In the genomic region with DNA sequence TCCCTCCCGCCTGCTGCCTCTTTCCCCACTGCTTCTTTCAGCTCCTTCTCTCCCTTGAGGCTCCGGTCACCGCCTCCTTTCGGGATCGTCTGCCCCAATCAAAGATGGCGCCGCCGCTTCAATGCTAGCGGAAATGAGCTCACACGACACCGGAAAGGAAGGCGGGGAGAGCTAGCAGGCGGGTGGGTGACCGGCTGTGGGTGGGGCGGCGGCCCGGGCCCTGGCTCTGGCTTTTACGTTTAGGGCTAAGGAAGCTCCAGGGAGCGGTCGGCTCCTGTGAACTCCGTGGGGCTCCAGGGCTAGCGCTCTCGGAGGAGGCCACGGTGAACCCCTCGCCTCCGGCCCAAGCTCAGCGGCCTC, we compare ENCODE assay signal across 8 mouse cellular contexts. TPM values are rescaled to one million over a fixed set of nuclear protein-coding genes. Genes with fewer than 3 reads are reported as not detected.
DNase-seq lines count a peak whose midpoint lies in the region; ATAC-seq and TF ChIP-seq lines count a peak whose summit lies in the region.

A gene (plus strand): TSS at position 171 of the 360 bp plus-strand sequence.

- WGBS in forebrain, postnatal 0 days, result under 1% methylated on average over 26 of the region's 27 CpGs
- WGBS in lung, embryonic 15.5 days, result under 1% methylated on average over 27 of the region's 27 CpGs

- TF ChIP-seq CTCF in G1E (IDR thresholded peaks at IDR 0.05; ENCODE audit: low read depth, low read length), result no peak
- TF ChIP-seq CTCF in forebrain, postnatal 0 days (IDR thresholded peaks at IDR 0.05; ENCODE audit: low read depth), result no peak

- H3K4me1 ChIP-seq in G1E (ENCODE audit: insufficient read depth, low read depth, low read length), result peaks cover 21% of the 10 kb centered on the region
- peaks cover 11% of the 10 kb centered on the region; the same call in 1 of the 2 replicates for H3K4me1 ChIP-seq in forebrain, postnatal 0 days (ENCODE audit: insufficient read depth)
- H3K4me1 ChIP-seq in lung, embryonic 15.5 days, result peaks cover 26% of the 10 kb centered on the region

- peak; percentile 91 for ATAC-seq in G1E (ENCODE audit: extremely low read depth, insufficient number of reproducible peaks, low FRiP score, poor library complexity, severe bottlenecking)
- peak; percentile 98 for ATAC-seq in forebrain, postnatal 0 days
- ATAC-seq in lung, embryonic 15.5 days (ENCODE audit: borderline replicate concordance, extremely low read depth, low FRiP score, low TSS enrichment), result peak; percentile 91

- DNase-seq in G1E (ENCODE audit: low spot score), result peak; percentile 94
- DNase-seq in cerebellum, adult 18-20 months, result peak; percentile 96 to 97
- DNase-seq in forebrain, postnatal 0 days, result peak; percentile 97
- peak; percentile 98 for DNase-seq in heart, postnatal 4 days
- DNase-seq in layer of hippocampus, adult 8-10 months (ENCODE audit: low spot score in 2 of 2), result peak; percentile 94
- DNase-seq in ovary, adult 18-20 months (ENCODE audit: low spot score), result peak; percentile 95
- peak; percentile 95 for DNase-seq in thymus, postnatal 0 days (ENCODE audit: low spot score)

- H3K9me3 ChIP-seq in G1E (replicated peaks), result no peaks in the 10 kb centered on the region
- H3K9me3 ChIP-seq in forebrain, postnatal 0 days (ENCODE audit: low read length), result no peaks in the 10 kb centered on the region
- no peaks in the 10 kb centered on the region for H3K9me3 ChIP-seq in lung, embryonic 15.5 days

- peaks cover 10% of the 10 kb centered on the region for H3K36me3 ChIP-seq in G1E (replicated peaks)
- H3K36me3 ChIP-seq in forebrain, postnatal 0 days (ENCODE audit: insufficient read depth), result no peaks in the 10 kb centered on the region
- no peaks in the 10 kb centered on the region for H3K36me3 ChIP-seq in lung, embryonic 15.5 days

- peak within 1 kb of the TSS; percentile 82 for H3K27ac ChIP-seq in forebrain, postnatal 0 days (ENCODE audit: low read depth, low read length)
- H3K27ac ChIP-seq in lung, embryonic 15.5 days, result peak within 1 kb of the TSS; percentile 92

- peak within 1 kb of the TSS; percentile 78 for H3K9ac ChIP-seq in forebrain, postnatal 0 days
- H3K9ac ChIP-seq in lung, embryonic 15.5 days, result peak within 1 kb of the TSS; percentile 95

- H3K4me3 ChIP-seq in G1E (ENCODE audit: low read depth, low read length), result peak within 1 kb of the TSS; percentile 87
- H3K4me3 ChIP-seq in forebrain, postnatal 0 days (ENCODE audit: low read depth, low read length), result peak within 1 kb of the TSS; percentile 76
- H3K4me3 ChIP-seq in lung, embryonic 15.5 days, result peak within 1 kb of the TSS; percentile 84

- peaks cover 21% of the 10 kb centered on the region for H3K27me3 ChIP-seq in G1E (ENCODE audit: insufficient read depth, low read length)
- H3K27me3 ChIP-seq in forebrain, postnatal 0 days (ENCODE audit: insufficient read depth, low read length), result no peaks in the 10 kb centered on the region
- H3K27me3 ChIP-seq in lung, embryonic 15.5 days, result no peaks in the 10 kb centered on the region

- H3K4me2 ChIP-seq in forebrain, postnatal 0 days (ENCODE audit: low read depth), result peak within 1 kb of the TSS; percentile 97
- peak within 1 kb of the TSS; percentile 90 for H3K4me2 ChIP-seq in lung, embryonic 15.5 days

RNA-seq across cellular contexts. Expression of the gene that starts here (rescaled TPM):
- total RNA-seq in G1E (2014; fragmentation: Nextera tagmentation), result 9.4 and 11.7 TPM in 2 replicates
- 18.4 and 20.8 TPM in 2 replicates for total RNA-seq in G1E (2017)
- 3.1 and 3.7 TPM in 2 replicates for polyA plus RNA-seq in G1E (2012)
- 23.5 and 24.8 TPM in 2 replicates for total RNA-seq in forebrain, postnatal 0 days (2014; rRNA removed)
- polyA plus RNA-seq in forebrain, postnatal 0 days (2015; fragmentation: Nextera tagmentation; extraction: Ambion mirVana), result 9.0 and 13.3 TPM in 2 replicates
- total RNA-seq in heart, postnatal 4 days (2021), result 10 to 100 TPM; 21.9 to 22.4 TPM
- 10 to 100 TPM; 18.9 to 23.1 (median 21.8) TPM for total RNA-seq in layer of hippocampus, adult 8-10 months (2022)
- 19.1 and 20.0 TPM in 2 replicates for polyA plus RNA-seq in lung, embryonic 15.5 days (2015; fragmentation: Nextera tagmentation; extraction: Ambion mirVana)
- polyA plus RNA-seq in thymus, postnatal 0 days (2015; fragmentation: Nextera tagmentation; extraction: Ambion mirVana), result 23.1 and 26.3 TPM in 2 replicates

Comparison
In these comparisons a context has a peak if more than half of its experiments do, and no peak if none do; other contexts are left out.
1. Peak in every context shown above with its lines: DNase-seq, ATAC-seq, H3K4me3 ChIP-seq and H3K27ac ChIP-seq.